Mouse (Mus musculus): ENCODE measurements around the gene Zfp978. TPM values are rescaled to one million over a fixed set of nuclear protein-coding genes. Genes with fewer than 3 reads are reported as not detected.
"Not testable (repeated sequence)": the region's sequence is repeated elsewhere in the genome, so short reads cannot be mapped to it uniquely, and the experiment has no call there.

The Zfp978 gene
- total RNA-seq, 2 experiments from 2014 or later = not detected

GRCm38 (mm10) chr4:147348906-147349686 is 12.0 kb upstream of the Zfp978 start:
- H3K27ac ChIP-seq; DNase-seq (ENCODE audit: low spot score in 2 of 2); H3K4me3 ChIP-seq: not testable (repeated sequence)

DNA sequence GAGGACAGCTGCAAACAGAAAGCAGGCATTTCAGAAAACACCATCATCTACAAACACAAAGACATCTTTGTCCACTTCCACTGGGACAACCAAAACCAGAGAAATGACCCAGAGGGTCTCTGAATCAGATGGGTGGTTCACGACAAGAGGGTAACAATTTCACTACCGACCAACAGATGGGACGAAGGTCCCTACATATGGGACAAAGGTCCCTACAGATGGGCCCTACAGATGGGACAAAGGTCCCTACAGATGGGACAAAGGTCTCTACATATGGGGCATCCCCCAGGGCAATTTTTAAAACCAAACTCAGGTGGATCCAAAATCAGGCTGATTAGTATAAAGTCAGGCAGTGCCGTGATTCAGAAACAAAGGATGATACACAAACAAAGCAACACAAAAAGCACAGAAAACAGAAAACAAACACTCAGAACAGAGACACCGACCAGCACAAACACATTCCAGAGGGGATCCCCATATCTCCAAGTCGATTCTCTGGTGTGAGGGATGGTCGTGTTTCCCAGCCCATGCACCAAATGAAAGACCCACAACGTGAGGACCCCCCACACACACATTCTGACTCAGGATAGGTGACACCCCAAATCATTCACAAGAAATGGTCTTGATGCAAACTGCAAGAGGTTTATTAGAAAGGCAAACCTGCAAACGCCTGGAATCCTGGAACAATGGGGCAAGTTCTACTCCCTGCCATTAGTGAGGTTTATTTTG is 11.3 kb upstream of the Zfp978 start:
- DNase-seq (ENCODE audit: low spot score in 2 of 2); H3K4me3 ChIP-seq: not testable (repeated sequence)

GRCm38 (mm10) chr4:147350541-147350940 is 10.6 kb upstream of the Zfp978 start:
- not testable (repeated sequence) for H3K27ac ChIP-seq; H3K4me3 ChIP-seq; DNase-seq (ENCODE audit: low spot score in 2 of 2)

More for the DNA sequence above, 11.3 kb upstream of the Zfp978 start:
- not testable (repeated sequence) for H3K27ac ChIP-seq

GRCm38 (mm10) chr4:147351376-147351980 is 9.6 kb upstream of the Zfp978 start:
- DNase-seq (ENCODE audit: low spot score in 2 of 2); H3K27ac ChIP-seq; H3K4me3 ChIP-seq: not testable (repeated sequence)

- not testable (repeated sequence) for H3K4me3 ChIP-seq; H3K27ac ChIP-seq; DNase-seq (ENCODE audit: low spot score in 2 of 2)
Measured at GRCm38 (mm10) chr4:147353626-147354025, 7.5 kb upstream of the Zfp978 start.

GRCm38 (mm10) chr4:147356042-147356441 is 5.1 kb upstream of the Zfp978 start:
- not testable (repeated sequence) for H3K4me3 ChIP-seq; DNase-seq (ENCODE audit: low spot score in 2 of 2); H3K27ac ChIP-seq

GRCm38 (mm10) chr4:147357195-147357594 is 3.9 kb upstream of the Zfp978 start:
- H3K4me3 ChIP-seq; H3K27ac ChIP-seq; DNase-seq (ENCODE audit: low spot score in 2 of 2): not testable (repeated sequence)

GRCm38 (mm10) chr4:147361872-147362271 is 769 bp downstream of the Zfp978 start:
- DNase-seq (ENCODE audit: low spot score in 2 of 2) = not testable (repeated sequence)

DNA sequence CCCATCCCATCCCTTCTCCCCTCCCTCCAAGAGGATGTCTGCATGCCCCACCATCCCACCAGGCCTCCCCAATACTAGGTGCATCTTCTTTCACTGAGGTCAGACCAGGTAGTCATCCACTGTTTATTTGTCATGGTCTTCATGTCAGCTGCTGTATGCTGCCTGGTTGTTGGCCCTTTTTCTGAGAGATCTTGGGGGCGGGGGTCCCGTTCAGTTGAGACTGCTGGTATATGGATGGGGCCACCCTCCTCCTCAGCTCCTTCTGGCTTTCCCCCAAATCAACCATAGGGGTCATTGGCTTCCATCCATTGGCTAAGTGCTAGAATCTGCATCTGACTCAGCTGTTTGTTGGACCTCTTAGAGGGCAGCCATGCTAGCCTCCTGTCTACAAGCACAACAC is 8.5 kb downstream of the Zfp978 start:
- not testable (repeated sequence) for H3K4me3 ChIP-seq; DNase-seq (ENCODE audit: low spot score in 2 of 2); H3K27ac ChIP-seq

More at GRCm38 (mm10) chr4:147361872-147362271, 769 bp downstream of the Zfp978 start:
- not testable (repeated sequence) for H3K27ac ChIP-seq, H3K4me3 ChIP-seq

DNA sequence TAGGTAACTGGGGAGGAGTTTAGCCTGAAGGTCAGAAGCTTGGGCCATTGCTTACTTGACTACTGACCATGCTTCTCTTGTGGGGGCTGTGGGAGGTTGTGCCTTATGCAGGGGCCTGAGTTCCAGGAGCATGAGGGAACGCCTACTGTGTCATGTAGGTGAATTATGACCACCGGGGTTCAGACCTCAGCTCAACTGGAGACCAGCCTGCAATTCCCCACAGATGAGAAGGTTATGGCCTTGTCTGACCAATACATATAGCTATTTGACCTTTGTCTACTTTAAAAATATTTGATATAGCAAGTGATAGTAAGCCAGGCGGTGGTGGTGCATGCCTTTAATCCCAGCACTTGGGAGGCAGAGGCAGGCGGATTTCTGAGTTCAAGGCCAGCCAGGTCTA is 22.1 kb downstream of the Zfp978 start:
- not testable (repeated sequence) for H3K4me3 ChIP-seq; DNase-seq (ENCODE audit: low spot score in 2 of 2); H3K27ac ChIP-seq

GRCm38 (mm10) chr4:147397201-147397600 is 36.1 kb downstream of the Zfp978 start:
- H3K27ac ChIP-seq; DNase-seq (ENCODE audit: low spot score in 2 of 2); H3K4me3 ChIP-seq: not testable (repeated sequence)

DNA sequence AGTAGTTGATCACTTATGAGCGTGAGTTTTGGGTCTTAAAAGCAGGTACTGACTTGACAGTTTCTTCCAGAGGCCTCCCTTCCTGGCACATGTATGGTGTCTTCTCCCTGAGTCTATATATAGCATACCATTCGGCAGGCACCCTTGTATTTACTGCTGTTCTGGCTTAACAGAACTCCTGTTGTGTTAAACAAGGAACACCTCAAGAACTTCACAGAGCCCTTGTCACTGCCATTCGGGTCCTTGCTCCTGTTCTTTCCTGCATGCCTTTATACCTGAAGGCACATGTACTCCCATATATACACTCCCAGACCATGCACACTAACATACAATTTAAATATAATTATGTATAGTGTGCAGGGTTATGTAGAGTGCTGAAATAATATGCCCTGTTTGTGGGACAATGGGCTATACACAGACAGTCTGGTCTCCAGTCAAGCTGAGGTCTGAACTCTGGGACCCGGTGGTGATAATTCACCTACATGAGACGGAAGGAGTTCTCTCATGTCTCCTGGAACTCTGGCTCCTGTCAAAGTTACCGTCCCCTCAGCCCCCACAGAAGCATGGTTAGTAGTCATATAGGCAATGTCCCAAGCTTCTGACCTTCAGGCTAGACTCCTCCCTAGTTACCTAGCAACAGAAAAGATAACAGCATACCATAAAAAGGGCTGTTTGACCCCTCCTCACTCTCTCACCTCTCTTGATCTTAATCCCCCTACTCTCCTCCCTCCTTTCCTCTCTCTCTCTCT is 37.0 kb downstream of the Zfp978 start:
- DNase-seq (ENCODE audit: low spot score in 2 of 2); H3K27ac ChIP-seq; H3K4me3 ChIP-seq: not testable (repeated sequence)

GRCm38 (mm10) chr4:147398741-147399140 is 37.6 kb downstream of the Zfp978 start:
- not testable (repeated sequence) for H3K27ac ChIP-seq; DNase-seq (ENCODE audit: low spot score in 2 of 2); H3K4me3 ChIP-seq

DNA sequence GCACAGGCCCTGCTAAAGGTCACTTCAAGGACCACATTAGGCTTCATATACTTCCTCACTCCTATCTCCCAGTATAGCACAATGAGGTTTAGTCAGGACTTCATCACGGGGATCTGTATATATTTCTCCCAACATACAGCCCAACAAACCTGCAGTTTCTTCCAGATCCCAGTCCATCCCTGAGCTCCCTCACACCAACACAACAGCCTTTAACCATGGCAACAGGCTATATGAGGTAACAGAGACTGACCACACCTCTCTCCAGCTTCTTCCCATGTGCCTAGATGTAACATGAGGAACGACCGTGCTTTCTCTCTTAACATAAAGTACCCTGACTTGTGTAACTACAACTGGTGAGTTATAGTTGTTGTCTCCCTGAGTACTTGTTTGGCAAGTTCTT is 38.4 kb downstream of the Zfp978 start:
- not testable (repeated sequence) for H3K4me3 ChIP-seq; DNase-seq (ENCODE audit: low spot score in 2 of 2); H3K27ac ChIP-seq

DNA sequence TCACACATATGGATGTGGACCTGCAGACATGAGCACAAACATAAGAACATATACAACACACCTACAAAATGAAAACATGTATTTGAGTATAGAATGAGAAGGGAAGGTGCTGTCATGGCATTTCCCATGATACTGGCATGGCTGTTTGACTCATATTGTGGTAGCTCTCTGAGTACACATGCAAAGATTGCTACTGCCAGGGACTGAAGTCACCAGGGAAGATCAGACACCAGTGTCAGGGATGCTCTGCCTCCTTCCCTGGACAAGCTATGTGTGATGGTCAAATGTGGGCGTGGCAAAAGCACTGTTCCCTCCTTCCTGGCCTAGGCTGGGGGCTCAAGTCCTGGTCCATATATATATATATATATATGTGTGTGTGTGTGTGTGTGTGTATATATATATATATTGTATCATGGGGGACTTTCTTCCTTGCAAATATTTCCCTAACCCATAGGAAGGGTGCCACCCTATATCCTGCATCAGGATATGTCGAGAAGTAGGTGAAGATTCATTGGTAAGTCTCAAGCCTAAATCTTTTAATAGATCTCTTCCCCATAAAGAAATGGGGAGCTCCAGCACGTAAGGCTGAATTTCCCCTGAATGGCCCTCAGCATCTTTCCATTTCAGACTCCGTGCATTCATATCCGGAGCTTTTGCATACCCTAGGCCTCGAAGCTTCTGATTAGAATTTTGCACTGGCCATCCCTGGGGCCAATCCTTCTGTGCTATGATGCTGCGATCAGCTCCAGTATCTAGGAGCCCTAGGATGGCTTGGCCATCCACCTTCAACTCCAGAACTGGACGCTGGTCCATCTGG is 39.1 kb downstream of the Zfp978 start:
- H3K4me3 ChIP-seq; H3K27ac ChIP-seq; DNase-seq (ENCODE audit: low spot score in 2 of 2): not testable (repeated sequence)

DNA sequence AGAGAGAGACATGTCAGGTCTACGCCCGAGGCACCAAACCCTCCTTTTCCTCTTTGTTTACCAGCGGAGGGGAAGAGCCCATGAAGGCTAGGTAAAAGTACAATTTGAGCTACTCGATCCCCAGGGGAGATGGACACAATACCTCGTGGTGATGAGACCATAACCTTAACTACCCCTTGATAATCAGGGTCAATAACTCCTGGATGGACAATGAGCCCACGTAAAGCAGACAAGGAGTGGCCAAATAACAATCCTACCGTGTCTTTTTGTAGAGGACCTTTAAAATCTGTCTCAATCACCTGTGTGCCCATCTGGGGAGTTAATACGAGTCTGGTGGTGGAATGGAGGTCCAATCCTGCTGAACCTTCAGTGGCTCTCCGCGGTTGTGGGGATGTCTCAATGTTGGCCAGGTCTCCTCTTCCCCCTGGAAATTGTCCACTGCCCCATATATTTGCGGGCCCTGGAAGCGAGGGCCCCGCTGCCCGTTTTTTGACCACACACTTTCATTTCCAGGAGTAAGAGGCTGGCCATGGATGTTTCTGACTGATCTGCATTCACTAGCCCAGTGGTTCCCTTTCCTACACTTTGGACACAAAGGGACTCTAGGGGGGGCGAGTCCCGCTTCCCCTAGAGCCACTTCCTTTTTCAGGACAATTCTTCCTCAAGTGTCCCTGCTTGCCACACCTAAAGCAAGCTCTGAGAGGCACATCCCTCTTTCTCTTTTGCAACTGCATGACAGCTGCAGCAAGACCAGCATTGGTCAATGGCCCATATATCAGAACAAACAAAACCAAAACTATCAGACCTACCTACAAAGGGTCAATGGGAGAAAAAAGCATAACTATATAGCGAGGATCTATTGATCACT is 40.0 kb downstream of the Zfp978 start:
- not testable (repeated sequence) for DNase-seq (ENCODE audit: low spot score in 2 of 2); H3K4me3 ChIP-seq; H3K27ac ChIP-seq
